Mouse (Mus musculus) stomach, postnatal 0 days (tissue): Measurements from ENCODE around the gene Gm15262.

Experiments
- CTCF ChIP-seq: IDR thresholded peaks from 2 replicates; pipeline ENCODE4 v1.5.1; 2016; ENCODE audit warnings: antibody characterized with exemption, low read depth, mild to moderate bottlenecking, moderate library complexity
- EP300 ChIP-seq: optimal IDR thresholded peaks from 2 replicates; pipeline ENCODE3; 2016; ENCODE audit warnings: antibody characterized with exemption

- TF ChIP-seq CTCF (no peak), EP300 (no peak)
These were observed 123.9 kb downstream of the Gm15262 start for GRCm38 (mm10) chrX:161411151-161411550.
